Mouse (Mus musculus) adrenal gland, adult (tissue): ENCODE measurements around the gene Snapc3.
"Not testable (repeated sequence)": the region's sequence is repeated elsewhere in the genome, so short reads cannot be mapped to it uniquely, and the experiment has no call there.

Experiments
- DNase-seq, 2 experiments: peaks; one replicate each; pipeline ENCODE4 v3.0.0; 2022 to 2023; ENCODE audit warnings: low spot score in 1 of 2; ENCODE audit not compliant: inconsistent age in 2 of 2

Snapc3 gene

DNA sequence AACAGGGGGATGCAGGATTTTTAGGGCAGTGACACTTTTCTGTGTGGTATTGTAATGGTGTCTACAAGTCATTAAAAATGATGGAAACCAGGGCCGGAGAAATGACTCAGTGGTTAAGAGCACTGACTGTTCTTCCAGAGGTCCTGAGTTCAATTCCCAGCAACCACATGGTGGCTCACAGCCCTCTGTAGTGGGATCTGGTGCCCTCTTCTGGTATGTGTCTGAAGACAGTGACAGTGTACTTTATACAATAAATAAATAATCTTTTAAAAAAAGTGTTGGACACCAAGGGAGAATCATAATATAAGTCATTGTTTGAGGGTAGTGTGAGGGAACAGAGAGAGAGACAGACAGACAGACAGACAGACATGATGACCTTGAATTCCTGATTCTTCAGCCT lies 75.6 kb downstream of the Snapc3 start:
- no peak for DNase-seq

DNA sequence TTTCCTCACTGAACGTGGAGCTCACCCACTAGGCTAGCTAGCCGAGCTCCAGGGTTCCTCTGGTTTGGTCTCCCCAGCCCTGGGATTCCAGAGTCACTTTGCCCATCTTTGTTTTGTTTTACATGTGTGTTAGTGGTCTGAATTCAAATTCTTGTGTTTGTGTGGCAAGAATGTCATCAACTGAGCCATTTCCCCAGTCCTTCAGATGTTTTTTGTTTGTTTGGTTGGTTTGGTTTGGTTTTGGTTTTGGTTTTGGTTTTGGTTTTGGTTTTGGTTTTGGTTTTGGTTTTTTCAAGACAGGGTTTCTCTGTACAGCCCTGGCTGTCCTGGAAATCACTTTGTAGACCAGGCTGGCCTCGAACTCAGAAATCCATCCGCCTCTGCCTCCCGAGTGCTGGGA lies 79.5 kb downstream of the Snapc3 start:
- DNase-seq = not testable (repeated sequence)

DNA sequence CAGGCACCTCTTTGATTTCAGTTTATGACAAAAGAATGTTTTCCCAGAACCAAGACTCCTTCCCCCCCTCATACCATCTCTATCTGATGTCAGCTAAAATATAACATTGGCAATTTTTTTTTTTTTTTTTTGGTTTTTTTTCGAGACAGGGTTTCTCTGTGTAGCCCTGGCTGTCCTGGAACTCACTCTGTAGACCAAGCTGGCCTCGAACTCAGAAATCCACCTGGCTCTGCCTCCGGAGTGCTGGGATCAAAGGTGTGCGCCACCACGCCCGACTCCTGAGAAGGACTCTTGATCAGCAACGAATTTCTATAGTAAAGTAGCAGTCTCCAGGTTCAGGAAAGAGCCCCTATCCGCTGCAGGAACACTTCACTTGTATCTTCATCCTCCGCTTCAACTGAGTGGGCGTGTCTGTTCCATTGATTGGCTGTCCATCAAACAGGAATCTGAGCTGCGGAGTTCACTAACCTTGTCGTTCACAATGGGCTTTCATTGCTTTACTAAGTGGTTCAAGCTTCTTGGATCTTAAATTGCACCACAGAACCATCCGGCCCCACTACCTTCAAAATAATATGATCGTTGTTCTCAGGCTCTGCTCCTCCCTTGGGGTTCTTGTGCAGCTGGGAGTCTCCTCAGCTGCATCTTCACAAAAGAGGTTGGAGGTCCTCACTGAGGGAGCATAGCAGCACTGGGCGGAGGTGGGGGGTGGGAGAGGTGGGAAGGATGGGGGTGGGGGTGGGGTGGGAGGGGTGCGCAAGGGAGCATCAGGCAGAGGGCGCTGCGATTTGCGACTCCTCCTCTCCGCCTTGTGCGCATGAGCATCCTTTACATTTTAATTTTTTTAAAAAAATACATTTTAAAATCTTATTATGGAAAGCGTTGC lies 82.9 kb downstream of the Snapc3 start:
- no peak for DNase-seq

DNA sequence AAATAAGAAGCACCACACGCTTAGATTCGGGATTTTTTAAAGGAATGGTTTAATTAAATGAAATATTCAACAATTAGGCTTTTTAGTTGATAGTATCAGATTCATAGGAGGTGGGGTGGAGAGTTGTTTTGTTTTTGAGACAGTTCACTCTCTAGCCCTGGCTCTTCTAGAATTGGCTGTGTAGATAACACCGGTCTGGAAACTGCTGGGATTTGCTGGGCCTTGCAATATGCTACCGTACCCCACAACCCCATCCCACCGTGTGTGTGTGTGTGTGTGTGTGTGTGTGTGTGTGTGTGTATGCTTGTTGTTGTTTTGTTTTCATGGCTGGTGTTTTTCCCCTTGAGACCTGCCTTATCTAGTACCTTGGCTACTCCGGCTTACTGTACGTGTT lies 83.5 kb downstream of the Snapc3 start:
- no peak for DNase-seq

DNA sequence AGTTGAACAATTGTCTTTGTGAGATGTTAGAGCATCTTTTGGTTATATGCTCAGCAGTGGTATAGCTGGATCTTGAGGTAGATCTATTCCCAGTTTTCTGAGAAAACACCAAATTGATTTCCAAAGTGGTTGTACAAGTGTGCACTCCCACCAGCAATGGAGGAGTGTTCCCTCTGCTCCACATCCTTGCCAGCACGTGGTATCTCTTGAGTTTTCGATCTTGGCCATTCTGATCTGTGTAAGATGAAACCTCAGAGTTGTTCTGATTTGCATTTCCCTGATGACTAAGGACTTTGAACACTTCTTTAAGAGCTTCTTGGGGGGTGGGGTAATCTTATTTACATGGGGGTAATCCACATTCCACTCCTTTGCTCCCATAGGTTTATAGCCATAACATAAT lies 92.1 kb downstream of the Snapc3 start:
- no peak for DNase-seq

DNA sequence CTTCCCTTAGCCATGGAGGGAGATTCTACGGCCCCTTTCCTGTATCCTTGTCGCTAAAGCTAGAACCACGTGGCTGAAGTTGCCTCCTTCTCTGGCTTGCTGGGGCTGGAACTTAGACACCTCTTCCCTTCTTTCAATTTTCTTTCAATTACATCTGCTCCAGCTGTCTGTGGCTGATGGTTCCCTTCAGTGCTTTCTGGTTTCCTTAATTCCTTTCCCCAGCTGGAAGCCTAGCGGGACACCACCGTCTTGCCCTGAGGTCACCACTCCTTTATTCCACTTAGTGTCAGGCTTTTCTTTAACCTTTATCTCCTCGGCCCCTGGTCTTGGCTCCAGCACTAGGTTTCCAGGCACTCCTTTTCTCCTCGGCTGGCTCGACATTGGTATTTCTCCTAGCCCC lies 93.6 kb downstream of the Snapc3 start:
- DNase-seq = no peak

DNA sequence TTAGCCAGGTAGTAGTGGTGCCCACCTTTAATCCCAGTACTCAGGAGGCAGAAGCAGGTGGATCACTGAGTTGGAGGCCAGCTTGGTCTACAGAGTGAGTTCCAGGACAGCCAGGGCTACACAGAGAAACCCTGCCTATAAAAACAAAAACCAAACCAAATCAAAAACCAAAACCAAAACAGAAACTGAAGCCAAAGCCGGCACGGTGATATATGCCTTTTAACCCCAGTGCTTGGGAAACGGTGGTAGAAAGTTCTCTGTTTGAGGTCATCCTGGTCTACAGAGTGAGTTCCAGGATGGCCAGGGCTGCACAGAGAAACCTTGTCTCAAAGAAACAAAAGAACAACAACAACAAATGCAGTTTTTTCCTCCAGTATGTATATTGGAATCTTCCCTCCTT lies 94.7 kb downstream of the Snapc3 start:
- no peak for DNase-seq

DNA sequence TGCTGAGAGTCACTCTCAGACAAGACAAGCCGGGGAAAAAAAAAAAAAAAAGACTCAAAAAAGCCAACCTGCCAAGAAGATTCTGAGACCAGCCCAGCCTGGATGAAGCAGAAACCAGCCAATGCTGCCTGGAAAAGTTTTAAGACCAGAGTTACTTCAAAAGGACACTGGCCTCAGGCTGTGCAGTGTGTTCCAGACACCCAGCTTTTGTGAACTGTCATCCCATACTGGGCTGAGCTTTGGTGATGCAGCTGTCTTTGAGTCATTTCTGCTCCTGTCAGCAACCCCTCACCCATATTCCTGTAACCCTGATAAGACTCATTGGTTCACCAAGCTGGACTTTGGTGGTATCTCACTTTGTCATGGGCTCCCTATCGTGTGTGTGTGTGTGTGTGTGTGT lies 95.1 kb downstream of the Snapc3 start:
- no peak for DNase-seq

DNA sequence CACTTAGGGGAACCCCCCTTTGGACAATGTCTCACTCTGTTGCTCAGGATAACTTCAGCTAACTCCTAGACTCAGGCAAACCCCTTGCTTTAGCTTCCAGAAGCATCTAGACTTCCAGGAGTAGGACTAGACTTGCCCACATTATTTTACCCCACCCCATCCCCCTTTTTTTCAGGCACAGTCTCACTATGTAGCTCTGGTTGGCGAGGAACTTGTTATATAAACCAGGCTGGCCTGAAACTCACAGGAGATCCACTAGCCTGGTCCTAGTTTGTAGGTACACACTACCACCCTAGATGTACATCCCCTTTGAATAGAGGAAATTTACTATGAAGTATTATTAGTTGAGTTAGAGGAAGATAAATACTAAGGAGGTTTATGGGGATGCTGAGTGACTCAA lies 96.7 kb downstream of the Snapc3 start:
- no peak for DNase-seq

DNA sequence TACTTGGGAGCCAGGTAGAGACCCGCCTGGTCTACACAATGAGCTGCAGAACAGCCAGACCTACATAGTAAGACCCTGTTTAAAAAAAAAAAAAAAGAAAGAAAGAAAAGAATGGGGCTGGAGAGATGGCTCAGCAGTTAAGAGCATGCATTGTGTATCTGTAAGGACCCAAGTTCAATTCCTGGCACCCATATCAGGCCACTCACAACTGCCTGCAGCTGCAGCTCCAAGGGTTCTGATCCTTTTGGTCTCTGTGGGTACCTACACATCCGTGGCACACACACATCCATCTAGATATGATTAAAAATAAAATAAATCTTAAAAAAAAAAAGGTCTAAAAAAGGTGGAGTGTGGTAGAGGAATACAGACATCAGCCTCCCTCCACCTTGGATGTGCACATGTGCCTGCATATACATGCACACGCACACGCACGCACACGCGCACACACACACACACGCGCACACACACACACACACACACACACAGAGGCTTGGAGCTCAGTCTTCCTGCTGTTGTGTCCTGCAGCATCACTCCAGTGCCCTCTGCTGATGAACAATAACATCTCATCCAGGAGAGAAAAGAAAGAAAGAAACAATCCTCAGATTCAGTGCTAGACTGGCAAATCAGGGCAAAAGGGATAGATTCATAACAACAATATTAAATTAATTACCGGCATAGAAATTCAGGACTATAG lies 97.6 kb downstream of the Snapc3 start:
- DNase-seq = no peak

DNA sequence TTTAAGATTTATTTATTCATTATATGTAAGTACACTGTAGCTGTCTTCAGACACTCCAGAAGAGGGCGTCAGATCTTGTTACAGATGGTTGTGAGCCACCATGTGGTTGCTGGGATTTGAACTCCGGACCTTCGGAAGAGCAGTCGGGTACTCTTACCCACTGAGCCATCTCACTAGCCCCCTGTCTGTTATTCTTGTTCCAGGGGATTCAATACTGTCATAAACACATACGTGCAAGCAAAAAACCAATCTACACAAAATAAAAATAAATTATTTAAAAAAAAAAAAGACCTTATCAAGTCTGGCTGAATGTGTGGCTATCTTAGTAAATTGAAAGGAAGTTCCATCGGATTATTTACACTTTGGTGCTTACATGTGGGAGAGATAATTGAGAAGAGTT lies 98.6 kb downstream of the Snapc3 start:
- DNase-seq = not testable (repeated sequence)
